Mouse (Mus musculus) urinary bladder, postnatal 25 days (tissue): ENCODE results near the gene Vmn1r193.
"Not testable (repeated sequence)": the region's sequence is repeated elsewhere in the genome, so short reads cannot be mapped to it uniquely, and the experiment has no call there.

Source experiments
- DNase-seq: peaks from one replicate; pipeline ENCODE4 v3.0.0; 2022; ENCODE audit warnings: low spot score

The Vmn1r193 gene

DNA sequence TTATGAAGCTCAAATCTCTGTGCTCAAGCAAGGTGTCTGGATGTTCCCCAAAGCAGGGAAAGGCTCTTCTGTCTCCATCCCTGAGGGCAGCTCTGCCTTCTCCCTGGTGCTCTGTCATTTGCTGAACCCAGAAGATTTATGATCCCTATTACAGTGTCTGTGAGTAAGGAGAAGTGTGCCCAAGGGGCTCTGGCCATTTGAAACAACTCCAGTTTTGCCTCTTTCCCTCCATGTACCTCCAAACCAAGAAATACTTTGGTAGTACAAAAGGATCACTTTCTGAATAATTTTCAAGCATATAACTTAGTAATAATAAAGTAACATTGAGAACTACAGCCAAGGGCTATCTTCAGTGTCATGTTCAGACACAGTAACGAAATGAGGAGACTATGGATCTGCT lies at the start of gene Vmn1r193:
TSS of gene Vmn1r193 (minus strand) at position 101 of the 400 bp plus-strand sequence.
- not testable (repeated sequence) for DNase-seq

DNA sequence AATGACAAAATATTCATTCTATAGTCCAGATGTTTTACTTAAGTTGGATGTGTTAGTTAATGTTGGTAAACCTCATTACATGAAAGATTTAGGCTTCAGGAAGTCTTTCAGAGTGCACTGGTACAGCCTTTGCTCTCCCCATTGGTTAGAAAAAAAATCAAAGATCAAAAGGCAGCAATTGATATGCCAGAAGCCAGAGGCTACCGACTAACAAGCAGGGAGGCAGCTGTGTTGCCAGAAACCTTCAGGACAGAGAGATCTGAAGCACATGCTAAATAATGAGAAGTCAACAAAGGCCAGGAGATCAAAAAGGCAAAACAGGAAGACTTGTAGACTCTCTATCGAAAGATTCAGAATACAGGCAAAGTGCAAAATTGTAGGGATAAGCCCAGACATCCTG lies 48.8 kb upstream of the Vmn1r193 start:
- no peak for DNase-seq

DNA sequence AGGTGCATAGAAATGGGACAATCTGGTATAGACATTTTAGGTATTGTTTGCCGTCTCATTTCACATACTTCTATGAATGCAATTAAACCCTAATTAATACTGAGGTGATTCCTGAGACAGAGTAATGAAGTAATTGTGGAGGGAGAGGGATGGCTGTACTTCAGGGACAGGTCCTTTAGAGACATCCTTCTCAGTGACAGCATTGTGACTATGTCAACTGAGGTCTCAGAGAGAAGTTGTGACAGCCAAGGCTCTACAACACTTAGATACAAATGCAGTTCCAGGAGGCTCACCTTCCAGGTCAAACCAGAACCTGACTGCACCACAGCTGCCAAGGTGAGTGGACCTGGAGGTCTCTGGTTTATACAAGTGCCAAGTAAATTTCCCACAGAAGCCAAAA lies 47.3 kb upstream of the Vmn1r193 start, which contains the start of gene Vmn1r195:
TSS of gene Vmn1r195 (plus strand) at position 301 of the 400 bp plus-strand sequence.
- not testable (repeated sequence) for DNase-seq

DNA sequence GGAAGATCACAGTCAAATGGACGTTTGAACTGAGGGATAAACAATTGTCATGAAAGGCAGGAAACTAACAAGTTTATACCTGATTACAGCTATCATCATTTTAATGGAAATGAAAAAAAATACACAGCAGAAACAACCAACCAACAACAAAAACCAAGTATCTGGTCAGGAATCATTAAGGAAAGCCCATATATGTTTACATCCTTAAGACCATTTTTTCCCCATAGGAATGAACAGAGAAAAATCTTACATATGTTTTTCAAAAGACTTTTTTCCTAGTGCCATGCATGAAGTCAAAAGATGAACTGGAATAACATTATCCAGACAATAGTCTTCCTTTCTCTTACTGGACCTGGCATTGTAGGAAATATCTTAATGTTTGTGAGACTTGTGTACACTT lies 21.0 kb upstream of the Vmn1r193 start, which contains the start of gene Vmn1r194:
TSS of gene Vmn1r194 (plus strand) at position 301 of the 400 bp plus-strand sequence.
- DNase-seq, result no peak

DNA sequence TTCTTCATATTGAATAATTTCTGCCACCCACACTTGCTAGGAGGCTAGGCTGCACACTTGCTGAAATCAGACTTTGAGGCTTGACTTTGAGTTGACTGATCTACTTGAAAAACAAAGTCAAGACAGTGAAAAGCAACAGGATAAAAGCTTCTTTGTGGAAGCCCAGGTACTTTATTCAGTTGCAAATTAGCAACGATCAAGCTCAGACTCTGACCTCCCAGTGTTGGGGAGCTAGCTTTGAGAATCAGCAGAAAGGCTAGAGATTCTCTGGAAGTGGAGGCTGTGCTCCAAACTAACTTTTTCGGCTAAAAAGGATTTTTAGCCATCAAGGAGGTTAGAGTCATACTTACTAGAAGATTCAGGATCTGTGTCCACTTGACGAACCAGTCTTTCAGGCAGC lies 30.2 kb downstream of the Vmn1r193 start:
- DNase-seq, result not testable (repeated sequence)

DNA sequence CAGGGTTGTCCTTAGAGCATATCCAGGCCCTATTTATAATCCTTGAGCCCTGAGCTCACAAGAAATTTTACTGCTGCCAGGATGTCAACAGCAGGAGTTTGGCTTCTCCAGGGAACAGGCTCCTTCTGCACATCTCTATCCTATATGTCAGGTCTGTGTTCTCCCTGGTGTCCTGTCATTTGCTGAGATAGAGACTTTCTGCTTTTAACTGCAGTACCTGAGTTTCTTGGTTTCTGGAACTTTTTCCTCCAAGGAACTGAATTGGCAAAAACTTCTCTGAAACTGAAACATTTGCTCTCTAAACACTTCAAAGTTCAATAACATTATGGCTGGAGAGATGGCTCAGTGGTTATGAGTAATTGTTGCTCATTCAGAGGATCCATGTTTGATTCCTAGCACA lies 31.9 kb downstream of the Vmn1r193 start, which contains the start of gene Vmn1r192:
TSS of gene Vmn1r192 (minus strand) at position 101 of the 400 bp plus-strand sequence.
- no peak for DNase-seq

DNA sequence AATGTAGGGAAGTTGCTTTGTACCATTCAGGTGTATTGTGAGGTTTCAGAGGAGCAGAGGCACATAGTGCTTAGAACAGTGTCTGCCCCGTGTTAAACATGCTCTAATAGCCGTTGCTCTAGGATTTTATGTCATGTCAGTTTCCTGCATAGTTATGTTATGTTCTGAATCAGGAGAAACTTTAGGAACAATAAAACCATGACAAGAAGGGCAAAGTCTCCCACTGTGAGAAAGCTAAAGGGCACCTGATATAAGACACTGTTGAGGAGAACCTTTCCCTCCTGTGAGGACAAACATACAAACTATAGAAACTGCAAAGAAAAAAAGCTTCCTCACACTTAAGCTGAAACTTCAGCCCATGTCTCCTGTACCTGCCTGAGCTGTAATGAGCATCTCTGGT lies 32.6 kb downstream of the Vmn1r193 start:
- no peak for DNase-seq

DNA sequence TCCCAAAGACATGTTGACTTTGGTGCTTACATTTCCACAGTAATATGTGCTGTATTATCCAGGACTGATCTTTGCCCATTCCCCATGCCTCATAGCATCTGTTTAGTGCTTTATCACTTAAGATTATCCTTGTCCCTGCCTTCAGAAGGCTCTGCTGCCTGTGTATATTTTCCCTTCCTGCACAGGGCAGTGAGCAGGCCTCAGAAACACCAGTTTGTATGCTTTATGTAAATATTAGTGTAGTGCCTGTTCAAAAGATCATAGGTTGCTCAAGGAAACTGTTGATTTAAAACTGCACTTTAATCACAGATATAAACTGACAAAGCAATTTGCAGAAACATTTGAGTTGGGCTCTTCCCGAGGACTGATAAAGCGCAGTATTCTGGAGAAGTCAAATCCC lies 33.6 kb downstream of the Vmn1r193 start:
- no peak for DNase-seq

DNA sequence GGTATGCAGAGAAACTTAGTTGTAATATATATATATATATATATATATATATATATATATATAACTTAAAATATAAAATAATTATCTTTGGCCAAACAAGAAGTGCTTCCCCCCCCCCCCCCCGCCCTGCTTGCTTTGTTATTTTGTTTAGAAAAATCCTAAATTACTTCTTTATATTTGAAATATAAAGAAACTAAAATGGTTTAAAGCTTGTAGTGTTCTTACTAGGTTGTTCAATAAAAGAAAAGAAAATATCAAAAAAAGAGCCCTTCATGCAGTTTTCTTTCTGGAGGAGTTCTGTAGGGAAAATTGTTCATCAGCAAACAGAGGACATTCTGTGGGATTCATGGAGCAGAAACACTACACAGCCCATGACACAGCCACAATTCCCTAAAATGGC lies 39.1 kb downstream of the Vmn1r193 start, which contains the start of gene Vmn1r191:
TSS of gene Vmn1r191 (minus strand) at position 101 of the 400 bp plus-strand sequence.
- DNase-seq, result no peak

DNA sequence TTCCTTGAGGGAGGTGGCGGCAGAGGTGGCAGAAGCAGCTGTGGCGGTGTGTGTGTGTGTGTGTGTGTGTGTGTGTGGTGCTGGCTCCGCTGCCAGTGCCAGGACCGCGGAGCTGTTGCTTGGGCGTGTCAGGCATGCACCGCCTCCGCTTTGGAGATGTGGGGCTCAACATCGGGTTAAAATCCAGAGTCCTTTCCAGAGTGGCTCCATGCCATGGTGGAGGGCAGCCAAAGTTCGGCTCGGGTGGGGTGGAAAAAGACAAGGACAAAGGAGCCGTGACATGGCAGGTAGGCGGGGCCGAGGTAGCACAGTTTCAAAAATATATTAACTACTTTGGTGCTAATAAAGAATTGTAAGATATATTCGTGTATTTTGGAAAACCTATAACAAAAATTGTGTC lies 54.5 kb downstream of the Vmn1r193 start:
- no peak for DNase-seq
